Mouse (Mus musculus) stomach, adult 2 months (tissue): ENCODE measurements around the gene Gm21882. TPM values are rescaled to one million over a fixed set of nuclear protein-coding genes. Genes with fewer than 3 reads are reported as not detected.

Experiments used
- polyA plus RNA-seq: library from polyadenylated mRNA; depleted of rRNA; stranded (reverse); fragments of >200 nt; gene quantifications from 2 replicates; pipeline ENCODE4 v1.2.3, GENCODE M21; 2012; rRNA removed

Gene Gm21882
- not detected in 2 replicates for polyA plus RNA-seq

GRCm38 (mm10) chrY:40381423-40381822, at the start of gene Gm21882:
TSS of gene Gm21882 (minus strand) at chrY:40381523.

Other genes starting within 250 kb of the Gm21882 start
- not detected in 2 replicates for gene Gm21865, start 64.6 kb downstream of the Gm21882 start, polyA plus RNA-seq